Comparison of ENCODE assay signal across 15 mouse cellular contexts in the genomic region with DNA sequence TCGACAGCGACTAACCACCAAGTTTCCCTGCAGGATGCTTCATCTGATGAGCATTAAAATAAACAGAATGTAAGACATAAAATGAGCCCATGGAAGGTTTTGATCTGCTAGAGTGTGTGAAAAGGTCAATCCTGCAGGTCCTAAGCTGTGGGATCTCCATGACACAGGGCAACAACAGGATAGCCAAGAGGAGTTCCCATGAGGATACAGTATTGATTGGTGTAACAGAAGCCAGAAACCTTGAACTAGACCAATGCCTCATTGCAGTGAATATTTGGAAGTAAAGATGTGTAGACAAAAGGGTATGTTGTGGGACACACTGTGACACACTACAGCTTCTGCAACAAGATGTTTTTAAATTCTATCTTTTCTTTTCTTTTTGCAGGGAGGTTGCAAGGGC. TPM values are rescaled to one million over a fixed set of nuclear protein-coding genes. Genes with fewer than 3 reads are reported as not detected.
DNase-seq lines count a peak whose midpoint lies in the region; ATAC-seq and TF ChIP-seq lines count a peak whose summit lies in the region.
"Had no signal": no experiment of that assay in that cellular context is flagged by ENCODE, and none has a peak within 500 bp of the region (broad histone marks: within the 10 kb centered on the region; RNA-seq: fewer than 3 reads in every experiment).

No protein-coding gene starts in this region.

- TF ChIP-seq CTCF in liver, adult 2 months (IDR thresholded peaks at IDR 0.05; ENCODE audit: low read depth, low read length) = no peak
- no peak for TF ChIP-seq CTCF in liver, postnatal 0 days (IDR thresholded peaks at IDR 0.05; ENCODE audit: low read depth)

- no peak overlapping the region for H3K4me3 ChIP-seq in liver, adult 2 months (ENCODE audit: insufficient read depth, low read depth, low read length)
- no peak overlapping the region for H3K4me3 ChIP-seq in liver, postnatal 0 days (ENCODE audit: low read depth, low read length)
- H3K4me3 ChIP-seq: embryonic facial prominence, embryonic 13.5 days; embryonic facial prominence, embryonic 15.5 days; forebrain, embryonic 13.5 days; forebrain, embryonic 15.5 days had no signal

- H3K27me3 ChIP-seq in liver, adult 2 months (ENCODE audit: control insufficient read depth, insufficient read depth, low read length) = no peaks in the 10 kb centered on the region; the same call in 1 of the 2 replicates
- no peaks in the 10 kb centered on the region for H3K27me3 ChIP-seq in liver, postnatal 0 days (ENCODE audit: insufficient read depth, low read length)
- H3K27me3 ChIP-seq: embryonic facial prominence, embryonic 13.5 days; embryonic facial prominence, embryonic 15.5 days; forebrain, embryonic 13.5 days; forebrain, embryonic 15.5 days had no signal

- peaks cover 12% of the 10 kb centered on the region for H3K4me1 ChIP-seq in liver, adult 2 months (ENCODE audit: control insufficient read depth, insufficient read depth, low read length)
- H3K4me1 ChIP-seq in liver, postnatal 0 days (ENCODE audit: insufficient read depth) = no peaks in the 10 kb centered on the region
- H3K4me1 ChIP-seq: embryonic facial prominence, embryonic 13.5 days; embryonic facial prominence, embryonic 15.5 days; forebrain, embryonic 13.5 days; forebrain, embryonic 15.5 days had no signal

- no peaks in the 10 kb centered on the region for H3K36me3 ChIP-seq in liver, adult 2 months (ENCODE audit: control insufficient read depth, insufficient read depth, low read length)
- H3K36me3 ChIP-seq in liver, postnatal 0 days (replicated peaks; ENCODE audit: insufficient read depth, low read length) = no peaks in the 10 kb centered on the region

- peak; percentile 86 for DNase-seq in heart, adult 11 months
- no peak for DNase-seq in heart, adult 9 months (ENCODE audit: low spot score in 2 of 2)
- peak; percentile 95 for DNase-seq in liver, adult 2 months (ENCODE audit: extremely low read depth, low read depth, low spot score)
- DNase-seq in liver, postnatal 0 days = no peak
- no peak for DNase-seq in left cerebral cortex, adult 8-10 months (ENCODE audit: low spot score in 2 of 2)
- DNase-seq: adrenal gland, postnatal 25 days; cerebellum, adult 11 months; cerebellum, adult 8-10 months; cerebellum, adult 9-11 months; embryo, embryonic 11 days; forebrain, postnatal 0 days had no signal

- H3K4me2 ChIP-seq in liver, postnatal 0 days (ENCODE audit: low read depth, low read length) = no peak overlapping the region
- H3K4me2 ChIP-seq: embryonic facial prominence, embryonic 13.5 days; embryonic facial prominence, embryonic 15.5 days; forebrain, embryonic 13.5 days; forebrain, embryonic 15.5 days had no signal

- ATAC-seq in liver, postnatal 0 days = no peak
- ATAC-seq: forebrain, embryonic 13.5 days; forebrain, embryonic 15.5 days; forebrain, postnatal 0 days had no signal

- H3K27ac ChIP-seq in liver, adult 2 months (replicated peaks; ENCODE audit: insufficient read depth, low read depth, low read length) = no peak overlapping the region
- no peak overlapping the region for H3K27ac ChIP-seq in liver, postnatal 0 days (ENCODE audit: low read depth)
- H3K27ac ChIP-seq: embryonic facial prominence, embryonic 13.5 days; embryonic facial prominence, embryonic 15.5 days; forebrain, embryonic 13.5 days; forebrain, embryonic 15.5 days had no signal

- H3K9ac ChIP-seq in liver, adult 2 months (ENCODE audit: low read depth, low read length) = no peak overlapping the region
- no peak overlapping the region for H3K9ac ChIP-seq in liver, postnatal 0 days (replicated peaks)
- H3K9ac ChIP-seq: embryonic facial prominence, embryonic 13.5 days; embryonic facial prominence, embryonic 15.5 days; forebrain, embryonic 13.5 days; forebrain, embryonic 15.5 days; forebrain, postnatal 0 days had no signal

- H3K79me2 ChIP-seq in liver, adult 2 months (ENCODE audit: control insufficient read depth, insufficient read depth, low read length) = no peaks in the 10 kb centered on the region

- no peak for TF ChIP-seq POLR2A in liver, adult 2 months (IDR thresholded peaks at IDR 0.05; ENCODE audit: extremely low read depth, insufficient read depth, low read length)

- 84% methylated on average over 2 of the region's 2 CpGs for WGBS in liver, adult 2 months
- 90% methylated on average over 2 of the region's 2 CpGs for WGBS in liver, postnatal 0 days (ENCODE audit: insufficient replicate concordance)

- no peaks in the 10 kb centered on the region for H3K9me3 ChIP-seq in liver, postnatal 0 days (ENCODE audit: low read length)
- H3K9me3 ChIP-seq: embryonic facial prominence, embryonic 13.5 days; embryonic facial prominence, embryonic 15.5 days; forebrain, embryonic 13.5 days; forebrain, embryonic 15.5 days had no signal

- no peak for TF ChIP-seq EP300 in liver, postnatal 0 days (IDR thresholded peaks at IDR 0.05; ENCODE audit: low read depth)

RNA-seq across cellular contexts. Expression of gene Cd81, which starts 18.4 kb away (rescaled TPM):
- 363 and 420 TPM in 2 replicates for total RNA-seq in liver, adult 2 months (2014; rRNA removed)
- polyA plus RNA-seq in liver, adult 2 months (2012; rRNA removed) = 616 and 625 TPM in 2 replicates
- polyA plus RNA-seq in liver, postnatal 0 days (2015; fragmentation: Nextera tagmentation; extraction: Ambion mirVana) = 213 and 231 TPM in 2 replicates
- 100 to 1,000 TPM; 406 to 526 (median 451) TPM for total RNA-seq in left cerebral cortex, adult 8-10 months (2022)

RNA-seq across cellular contexts. Expression of gene Tspan32, which starts 29.3 kb away (rescaled TPM):
- total RNA-seq in liver, adult 2 months (2014; rRNA removed) = 0.46 and 1.1 TPM in 2 replicates
- 0.56 and 1.0 TPM in 2 replicates for polyA plus RNA-seq in liver, adult 2 months (2012; rRNA removed)
- polyA plus RNA-seq in liver, postnatal 0 days (2015; fragmentation: Nextera tagmentation; extraction: Ambion mirVana) = 31.0 and 37.5 TPM in 2 replicates
- total RNA-seq in left cerebral cortex, adult 8-10 months (2022) = under 1 TPM; 0.18 to 0.44 (median 0.29) TPM

RNA-seq across cellular contexts. Expression of gene Tssc4, which starts 34.9 kb away (rescaled TPM):
- total RNA-seq in liver, adult 2 months (2014; rRNA removed) = 11.9 and 13.4 TPM in 2 replicates
- 45.6 and 47.7 TPM in 2 replicates for polyA plus RNA-seq in liver, adult 2 months (2012; rRNA removed)
- 24.1 and 25.2 TPM in 2 replicates for polyA plus RNA-seq in liver, postnatal 0 days (2015; fragmentation: Nextera tagmentation; extraction: Ambion mirVana)
- total RNA-seq in left cerebral cortex, adult 8-10 months (2022) = 10 to 100 TPM; 37.0 to 42.1 (median 39.8) TPM

Comparison
In these comparisons a context has a peak if more than half of its experiments do, and no peak if none do; other contexts are left out.
1. DNase-seq: peak in heart, adult 11 months (single experiment) and liver, adult 2 months (single experiment); none in heart, adult 9 months (0 of 2), liver, postnatal 0 days (single experiment) and left cerebral cortex, adult 8-10 months (0 of 2).